Mouse (Mus musculus) neural tube, embryonic 11.5 days (tissue): Measurements from ENCODE around the gene Gm17783. TPM values are rescaled to one million over a fixed set of nuclear protein-coding genes. Genes with fewer than 3 reads are reported as not detected.
"Not testable (repeated sequence)": the region's sequence is repeated elsewhere in the genome, so short reads cannot be mapped to it uniquely, and the experiment has no call there.

Source experiments
- ATAC-seq: fragments of 200-750 bp; cut with Nextera tagmentation; 2 replicates; pipeline ENCODE4 v1.8.0; 2017; ENCODE audit warnings: moderate number of reproducible peaks, mild to moderate bottlenecking, moderate TSS enrichment, moderate library complexity; ENCODE audit not compliant: insufficient read depth, low FRiP score, low TSS enrichment
- DNase-seq: peaks from one replicate; pipeline ENCODE4 v3.0.0-alpha.2; 2015; ENCODE audit warnings: low spot score
- H3K27ac ChIP-seq: fragments of 300-500 bp; sonication (generic); 2 replicates; pipeline ENCODE4 v1.5.1; 2014; ENCODE audit warnings: low read depth, mild to moderate bottlenecking, low read length
- H3K27me3 ChIP-seq: fragments of 300-500 bp; sonication (generic); 2 replicates; pipeline ENCODE4 v1.6.1; 2014; ENCODE audit warnings: mild to moderate bottlenecking, low read length, mixed read lengths; ENCODE audit not compliant: control insufficient read depth, insufficient read depth
- H3K36me3 ChIP-seq: fragments of 300-500 bp; sonication (generic); 2 replicates; pipeline ENCODE4 v1.6.1; 2014; ENCODE audit warnings: mild to moderate bottlenecking, low read length, moderate library complexity, mixed read lengths; ENCODE audit not compliant: control insufficient read depth, insufficient read depth
- H3K4me1 ChIP-seq: fragments of 300-500 bp; sonication (generic); 2 replicates; pipeline ENCODE4 v1.6.1; 2014; ENCODE audit warnings: low read length, mixed read lengths; ENCODE audit not compliant: control insufficient read depth, insufficient read depth
- H3K4me2 ChIP-seq: fragments of 300-500 bp; sonication (generic); 2 replicates; pipeline ENCODE4 v1.6.1; 2014; ENCODE audit warnings: low read depth, mild to moderate bottlenecking, moderate library complexity
- H3K4me3 ChIP-seq: fragments of 300-500 bp; sonication (generic); 2 replicates; pipeline ENCODE4 v1.5.1; 2014; ENCODE audit warnings: low read depth, low read length
- H3K9ac ChIP-seq: fragments of 300-500 bp; sonication (generic); 2 replicates; pipeline ENCODE4 v1.6.1; 2014; ENCODE audit warnings: mild to moderate bottlenecking, low read length
- H3K9me3 ChIP-seq: fragments of 300-500 bp; sonication (generic); 2 replicates; pipeline ENCODE4 v1.6.1; 2016; ENCODE audit warnings: low read length; ENCODE audit not compliant: control insufficient read depth
- WGBS: fragments of 180-500 bp; shearing (Covaris S2); extraction: QIAGEN DNeasy Blood & Tissue Kit; methylation state at CpG from one replicate; pipeline ENCODE4 v1.1.7; 2014; 5-methylcytosine and 5-hydroxymethylcytosine counted together
- polyA plus RNA-seq: library from polyadenylated mRNA; unstranded; fragments of >200 nt; fragmentation: Nextera tagmentation; extraction: Ambion mirVana; gene quantifications from 2 replicates; pipeline ENCODE4 v1.2.1, GENCODE M21; 2014

Gene Gm17783
- polyA plus RNA-seq: not detected in 2 replicates

DNA sequence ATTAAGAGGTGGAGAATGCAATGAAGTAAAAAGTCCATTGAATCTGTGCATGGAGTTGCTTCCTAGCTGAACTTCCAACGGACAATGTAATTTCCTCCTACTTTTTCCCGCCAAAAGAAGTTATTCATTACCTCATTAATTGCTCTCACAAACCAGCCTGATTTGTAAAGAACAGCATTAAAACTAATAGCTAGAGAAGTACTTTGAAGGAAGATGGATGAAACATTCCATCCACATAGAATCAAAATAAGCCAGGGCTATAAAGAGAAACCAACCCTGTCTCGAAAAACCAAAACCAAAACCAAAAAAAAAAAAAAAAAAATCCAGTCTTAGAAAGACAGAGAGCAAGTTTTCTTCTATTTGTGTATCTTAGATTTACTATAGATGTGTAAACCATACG lies at the start of gene Gm17783:
Gene Gm17783, minus strand, starts transcription at position 101 of the 400 bp plus-strand sequence.
- WGBS: 86% methylated on average over 4 of the region's 4 CpGs
- Histone ChIP-seq H3K9me3 (no peaks in the 10 kb centered on the region), H3K27ac (no peak within 1 kb of the TSS), H3K27me3 (no peaks in the 10 kb centered on the region), H3K36me3 (no peaks in the 10 kb centered on the region), H3K4me1 (no peaks in the 10 kb centered on the region), H3K4me3 (no peak within 1 kb of the TSS), H3K4me2 (no peak within 1 kb of the TSS), H3K9ac (no peak within 1 kb of the TSS)
- no peak for DNase-seq
- ATAC-seq: no peak

DNA sequence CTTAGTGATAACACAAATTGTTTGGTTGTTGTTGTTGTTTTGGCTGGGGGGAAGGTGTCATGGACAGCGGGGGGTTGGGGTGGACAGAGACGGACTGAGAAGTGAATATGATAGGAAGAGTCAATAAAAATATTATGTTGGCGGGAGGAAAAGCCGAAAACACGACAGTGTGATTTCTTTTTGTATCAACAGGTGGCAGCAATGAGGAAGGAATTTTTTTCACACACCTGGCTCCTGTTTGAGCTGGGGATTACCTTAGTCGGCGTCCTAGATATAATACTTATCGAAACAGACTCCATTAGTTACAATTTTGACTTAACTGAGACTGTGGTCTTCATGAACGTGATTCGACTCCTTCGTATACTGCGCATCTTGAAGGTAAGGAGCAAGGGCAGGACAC lies 48.0 kb upstream of the Gm17783 start:
- Histone ChIP-seq H3K4me2 (no peak overlapping the region), H3K36me3 (no peaks in the 10 kb centered on the region), H3K9ac (no peak overlapping the region), H3K27ac (no peak overlapping the region), H3K27me3 (no peaks in the 10 kb centered on the region), H3K9me3 (no peaks in the 10 kb centered on the region), H3K4me1 (no peaks in the 10 kb centered on the region), H3K4me3 (no peak overlapping the region)
- 63% methylated on average over 12 of the region's 12 CpGs for WGBS
- ATAC-seq (no peak), DNase-seq (no peak)

DNA sequence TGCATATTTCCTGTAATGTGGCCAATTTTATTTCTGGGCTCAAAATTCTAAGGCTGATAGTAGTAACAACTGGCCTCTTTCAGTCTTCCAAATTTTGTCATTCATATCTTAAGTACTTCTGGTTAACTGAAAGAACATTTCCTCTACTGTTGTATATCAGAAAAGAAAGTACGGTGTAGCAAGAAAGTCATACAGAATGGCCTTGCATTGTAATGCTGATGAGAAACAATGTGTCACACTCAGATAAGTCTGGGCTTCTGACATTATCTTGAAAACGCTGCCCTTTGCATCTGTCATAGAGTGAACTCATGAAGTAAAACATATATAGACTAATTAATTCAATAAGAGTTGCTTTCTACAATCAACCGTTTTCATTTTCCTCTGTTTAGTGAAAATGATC lies 40.5 kb upstream of the Gm17783 start:
- Histone ChIP-seq H3K4me3 (no peak overlapping the region), H3K27ac (no peak overlapping the region), H3K9ac (no peak overlapping the region), H3K4me2 (no peak overlapping the region), H3K4me1 (no peaks in the 10 kb centered on the region), H3K36me3 (no peaks in the 10 kb centered on the region), H3K9me3 (no peaks in the 10 kb centered on the region), H3K27me3 (no peaks in the 10 kb centered on the region)
- no peak for DNase-seq
- 88% methylated on average over 3 of the region's 3 CpGs for WGBS
- no peak for ATAC-seq

DNA sequence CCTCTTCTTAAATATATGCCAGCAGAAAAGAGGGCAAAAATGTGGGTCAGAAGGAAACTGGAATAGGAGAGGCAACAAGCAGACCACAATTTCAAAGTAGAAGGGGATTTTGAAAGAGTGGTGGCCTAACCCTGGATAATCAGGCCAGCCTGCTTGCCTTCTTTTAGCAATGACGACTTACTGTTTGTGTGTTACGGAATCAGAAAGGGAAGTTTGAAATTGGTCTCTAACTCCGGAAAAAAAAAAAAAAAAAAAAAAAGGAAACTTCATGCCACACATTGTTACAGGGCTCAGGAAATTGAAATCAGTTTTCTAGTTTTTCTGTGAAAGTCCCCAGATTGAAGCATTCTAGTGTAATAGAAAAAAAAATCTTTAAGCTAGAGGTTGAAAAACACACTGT lies 29.9 kb upstream of the Gm17783 start:
- 67% methylated on average over 3 of the region's 3 CpGs for WGBS
- no peaks in the 10 kb centered on the region for H3K27me3 ChIP-seq
- H3K9ac ChIP-seq: no peak overlapping the region
- ATAC-seq (no peak), DNase-seq (no peak)
- no peak overlapping the region for H3K27ac ChIP-seq
- no peaks in the 10 kb centered on the region for H3K4me1 ChIP-seq
- H3K4me2 ChIP-seq: no peak overlapping the region
- H3K36me3 ChIP-seq: no peaks in the 10 kb centered on the region
- no peaks in the 10 kb centered on the region for H3K9me3 ChIP-seq
- H3K4me3 ChIP-seq: no peak overlapping the region

DNA sequence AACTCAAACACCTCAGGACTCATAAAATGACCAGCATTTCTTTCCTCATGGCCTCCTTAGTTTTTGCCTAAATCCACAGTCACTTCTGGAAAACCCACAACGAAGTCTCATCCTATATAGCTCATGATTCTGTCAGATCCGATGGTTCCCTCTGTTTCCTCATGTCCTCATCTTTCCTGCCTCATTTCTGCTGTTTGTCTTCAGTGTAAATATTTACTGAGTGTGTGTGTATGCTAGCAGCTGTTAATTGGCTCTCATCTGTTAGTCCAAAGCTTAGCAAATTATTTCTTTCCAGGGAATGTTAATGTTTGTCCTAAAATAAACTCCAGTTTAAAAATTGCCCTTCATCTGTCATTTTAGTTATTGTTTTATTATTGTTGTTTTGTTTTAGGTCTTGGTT lies 19.7 kb upstream of the Gm17783 start:
- H3K27ac ChIP-seq: no peak overlapping the region
- ATAC-seq (no peak), DNase-seq (no peak)
- no peaks in the 10 kb centered on the region for H3K27me3 ChIP-seq
- no peaks in the 10 kb centered on the region for H3K9me3 ChIP-seq
- no peak overlapping the region for H3K9ac ChIP-seq
- WGBS: 77% methylated on average over 2 of the region's 2 CpGs
- H3K4me3 ChIP-seq: no peak overlapping the region
- H3K36me3 ChIP-seq: no peaks in the 10 kb centered on the region
- no peaks in the 10 kb centered on the region for H3K4me1 ChIP-seq
- H3K4me2 ChIP-seq: no peak overlapping the region

DNA sequence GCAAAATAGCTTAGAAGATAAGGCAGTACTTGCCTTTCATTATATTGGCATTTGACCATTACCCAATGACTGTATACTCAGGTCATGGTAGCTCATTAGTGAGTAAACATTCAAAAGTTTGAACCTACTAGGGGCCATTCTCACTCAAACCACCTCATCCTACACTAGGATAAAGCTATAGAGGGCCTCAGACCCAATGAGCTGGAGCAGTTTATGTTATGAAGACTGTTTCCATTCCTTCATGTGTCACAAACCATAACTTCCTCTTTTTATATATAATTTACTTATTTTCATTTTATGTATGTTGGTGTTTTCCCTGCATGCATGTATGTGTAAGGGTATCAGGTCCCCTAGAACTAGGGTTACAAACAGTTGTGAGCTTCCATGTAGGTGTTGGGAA lies 16.1 kb upstream of the Gm17783 start:
- H3K9me3 ChIP-seq: no peaks in the 10 kb centered on the region
- H3K4me2 ChIP-seq: no peak overlapping the region
- H3K4me3 ChIP-seq: no peak overlapping the region
- no peaks in the 10 kb centered on the region for H3K27me3 ChIP-seq
- H3K9ac ChIP-seq: no peak overlapping the region
- H3K27ac ChIP-seq: no peak overlapping the region
- no peak for ATAC-seq
- H3K36me3 ChIP-seq: no peaks in the 10 kb centered on the region
- H3K4me1 ChIP-seq: no peaks in the 10 kb centered on the region
- DNase-seq: no peak

DNA sequence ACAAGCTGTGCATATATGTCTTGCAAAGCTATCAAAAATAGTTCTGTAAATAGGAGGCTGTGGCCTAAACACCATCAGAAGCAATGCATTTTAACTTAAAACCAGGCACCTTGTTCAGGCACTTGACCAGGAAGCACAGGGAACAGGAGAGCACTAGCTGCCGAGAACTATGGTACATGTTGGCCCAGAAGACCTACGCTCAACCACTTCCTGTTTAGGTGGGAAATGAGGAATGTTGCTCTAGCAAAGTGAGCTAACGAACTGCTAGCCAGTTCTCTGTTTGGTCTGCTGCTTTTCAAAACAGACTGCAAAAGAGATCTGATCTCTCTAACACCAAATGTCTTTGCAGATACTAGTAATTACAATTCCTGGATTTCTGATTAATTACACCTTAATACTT lies 12.5 kb upstream of the Gm17783 start:
- H3K9ac ChIP-seq: no peak overlapping the region
- no peaks in the 10 kb centered on the region for H3K27me3 ChIP-seq
- H3K36me3 ChIP-seq: no peaks in the 10 kb centered on the region
- 77% methylated on average over 3 of the region's 3 CpGs for WGBS
- no peak for DNase-seq
- ATAC-seq: no peak
- no peaks in the 10 kb centered on the region for H3K4me1 ChIP-seq
- no peaks in the 10 kb centered on the region for H3K9me3 ChIP-seq
- no peak overlapping the region for H3K4me2 ChIP-seq
- no peak overlapping the region for H3K4me3 ChIP-seq
- H3K27ac ChIP-seq: no peak overlapping the region

DNA sequence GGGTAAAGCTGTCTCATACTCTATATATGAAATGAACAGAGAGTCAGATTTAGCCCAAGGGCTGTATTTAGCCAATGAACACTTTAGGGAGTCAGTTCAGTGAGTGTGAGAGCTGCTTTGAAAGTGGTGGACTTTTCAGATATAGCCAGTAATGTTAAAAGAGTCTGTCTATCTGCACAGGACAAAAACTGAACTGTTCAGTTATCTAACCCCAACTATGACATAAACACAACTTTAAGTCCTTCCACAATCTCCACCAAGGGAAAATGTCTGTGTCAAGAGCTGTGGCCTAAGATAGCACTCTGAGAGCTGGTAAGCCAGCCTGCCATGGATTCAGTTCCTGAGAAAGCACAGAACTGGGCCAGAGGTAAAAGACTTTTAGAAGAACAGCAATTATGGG lies 10.3 kb upstream of the Gm17783 start:
- H3K27ac ChIP-seq: no peak overlapping the region
- no peak for DNase-seq
- H3K9me3 ChIP-seq: no peaks in the 10 kb centered on the region
- no peaks in the 10 kb centered on the region for H3K36me3 ChIP-seq
- ATAC-seq: no peak
- H3K27me3 ChIP-seq: no peaks in the 10 kb centered on the region
- no peak overlapping the region for H3K9ac ChIP-seq
- H3K4me2 ChIP-seq: no peak overlapping the region
- no peak overlapping the region for H3K4me3 ChIP-seq
- no peaks in the 10 kb centered on the region for H3K4me1 ChIP-seq

DNA sequence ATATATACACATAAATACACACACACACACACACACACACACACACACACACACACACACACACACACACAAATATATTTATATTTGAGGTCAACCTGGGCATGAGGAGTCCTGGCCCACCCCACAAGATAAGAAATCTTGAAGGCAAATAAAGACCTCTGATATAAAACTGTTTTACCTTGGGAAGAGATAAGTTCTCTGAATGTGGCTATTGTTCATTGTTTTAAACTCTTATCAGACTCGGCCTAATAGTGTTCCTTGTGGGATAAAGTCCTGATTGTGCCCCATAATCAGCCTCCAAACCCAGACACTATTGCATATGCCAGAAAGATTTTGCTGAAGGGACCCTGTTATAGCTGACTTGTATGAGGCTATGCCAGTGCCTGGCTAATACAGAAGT lies 6.5 kb upstream of the Gm17783 start:
- 77% methylated on average over 1 of the region's 1 CpGs for WGBS
- not testable (repeated sequence) for H3K4me1 ChIP-seq, DNase-seq, H3K9me3 ChIP-seq, H3K4me2 ChIP-seq, H3K4me3 ChIP-seq, H3K27me3 ChIP-seq, H3K27ac ChIP-seq, H3K9ac ChIP-seq, ATAC-seq, H3K36me3 ChIP-seq
